Mouse (Mus musculus): ENCODE measurements around the gene Clstn2. TPM values are rescaled to one million over a fixed set of nuclear protein-coding genes. Genes with fewer than 3 reads are reported as not detected.

Gene Clstn2
- polyA plus RNA-seq, 1 experiment from 2014 or later: 0.54 TPM

GRCm38 (mm10) chr9:97698071-97698470 lies 334.9 kb downstream of the Clstn2 start:
- Histone ChIP-seq H3K27me3 (replicated peaks) (no peaks in the 10 kb centered on the region), H3K4me2 (no peak overlapping the region), H3K4me3 (no peak overlapping the region), H3K36me3 (no peaks in the 10 kb centered on the region), H3K9ac (no peak overlapping the region), H3K27ac (no peak overlapping the region), H3K9me3 (replicated peaks) (no peaks in the 10 kb centered on the region), H3K4me1 (no peaks in the 10 kb centered on the region)
- no peak for ATAC-seq
- whole genome bisulfite sequencing (ENCODE audit: insufficient replicate concordance): 80% methylated on average over 10 of the region's 10 CpGs

- no peak for ATAC-seq
- Histone ChIP-seq H3K4me3 (no peak overlapping the region), H3K9me3 (replicated peaks) (no peaks in the 10 kb centered on the region), H3K27me3 (replicated peaks) (no peaks in the 10 kb centered on the region), H3K36me3 (no peaks in the 10 kb centered on the region), H3K4me2 (no peak overlapping the region), H3K4me1 (no peaks in the 10 kb centered on the region), H3K27ac (no peak overlapping the region), H3K9ac (no peak overlapping the region)
- 58% methylated on average over 5 of the region's 5 CpGs for whole genome bisulfite sequencing (ENCODE audit: insufficient replicate concordance)
Observed at GRCm38 (mm10) chr9:97696655-97697235, 336.2 kb downstream of the Clstn2 start.

DNA sequence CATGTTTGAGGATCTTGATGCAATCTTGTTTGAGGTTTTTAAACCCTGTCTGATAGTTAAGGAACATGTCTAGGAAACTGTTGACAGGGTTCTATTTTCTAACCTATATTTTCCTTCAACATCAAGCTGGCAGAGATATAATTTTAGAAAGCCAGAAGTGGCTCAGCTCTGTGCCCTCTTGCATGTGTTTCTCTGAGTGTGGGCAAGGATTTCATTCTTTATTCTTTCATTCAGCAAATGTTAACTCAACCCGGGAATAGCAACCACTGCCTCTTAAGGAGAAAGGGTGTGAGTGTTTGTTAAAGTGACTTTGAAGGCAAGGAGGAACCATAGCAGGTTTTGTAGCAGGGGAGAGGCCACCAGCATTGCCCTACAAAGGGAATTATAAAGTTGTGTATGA lies 337.7 kb downstream of the Clstn2 start:
- no peak overlapping the region for H3K4me2 ChIP-seq
- 66% methylated on average over 1 of the region's 1 CpGs for WGBS (ENCODE audit: insufficient replicate concordance)
- no peaks in the 10 kb centered on the region for H3K9me3 ChIP-seq (replicated peaks)
- H3K27me3 ChIP-seq (replicated peaks): no peaks in the 10 kb centered on the region
- no peaks in the 10 kb centered on the region for H3K36me3 ChIP-seq
- no peaks in the 10 kb centered on the region for H3K4me1 ChIP-seq
- ATAC-seq: no peak
- H3K27ac ChIP-seq: no peak overlapping the region
- no peak overlapping the region for H3K4me3 ChIP-seq
- H3K9ac ChIP-seq: no peak overlapping the region

DNA sequence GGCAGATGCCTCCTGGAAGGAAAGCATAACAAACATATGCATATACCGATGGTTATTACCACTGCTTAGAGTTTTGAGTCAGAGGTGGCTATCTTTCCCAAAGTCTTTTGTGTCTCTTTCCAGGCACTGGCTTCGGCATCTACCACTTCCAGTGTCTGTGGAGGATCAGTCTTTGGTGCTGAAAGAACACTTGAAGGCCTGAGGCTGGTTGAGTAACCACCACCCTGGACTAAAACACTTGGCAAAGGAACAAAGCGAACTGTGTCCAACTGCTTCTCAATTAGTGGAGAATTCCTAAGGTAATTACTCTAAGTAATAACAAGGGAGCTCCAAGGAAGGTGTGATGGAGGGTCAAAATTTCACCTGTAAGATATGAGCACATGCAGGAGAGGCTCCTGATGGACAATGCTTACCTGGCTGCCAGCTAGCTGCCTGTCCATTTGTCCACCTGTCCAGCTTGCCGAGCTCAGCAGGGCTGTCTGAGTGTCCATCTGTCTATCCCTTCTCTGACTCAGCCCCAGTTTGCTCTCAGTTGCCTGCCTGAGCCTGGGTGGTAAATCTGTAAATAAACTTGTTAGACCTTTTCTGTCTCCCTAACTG lies 346.1 kb downstream of the Clstn2 start:
- 67% methylated on average over 4 of the region's 4 CpGs for WGBS (ENCODE audit: insufficient replicate concordance)
- no peaks in the 10 kb centered on the region for H3K9me3 ChIP-seq (replicated peaks)
- H3K4me2 ChIP-seq: no peak overlapping the region
- no peaks in the 10 kb centered on the region for H3K4me1 ChIP-seq
- no peak for ATAC-seq
- no peak overlapping the region for H3K27ac ChIP-seq
- H3K9ac ChIP-seq: no peak overlapping the region
- no peaks in the 10 kb centered on the region for H3K27me3 ChIP-seq (replicated peaks)
- H3K36me3 ChIP-seq: no peaks in the 10 kb centered on the region
- H3K4me3 ChIP-seq: no peak overlapping the region

- Histone ChIP-seq H3K9me3 (replicated peaks) (no peaks in the 10 kb centered on the region), H3K4me2 (no peak overlapping the region), H3K36me3 (no peaks in the 10 kb centered on the region), H3K27me3 (replicated peaks) (no peaks in the 10 kb centered on the region), H3K4me3 (no peak overlapping the region), H3K9ac (no peak overlapping the region), H3K4me1 (no peaks in the 10 kb centered on the region), H3K27ac (no peak overlapping the region)
- 63% methylated on average over 4 of the region's 4 CpGs for WGBS (ENCODE audit: insufficient replicate concordance)
- ATAC-seq: no peak
Observed at GRCm38 (mm10) chr9:97685664-97686063, 347.3 kb downstream of the Clstn2 start.

GRCm38 (mm10) chr9:97679878-97680277 lies 353.1 kb downstream of the Clstn2 start:
- Histone ChIP-seq H3K27ac (no peak overlapping the region), H3K4me1 (no peaks in the 10 kb centered on the region), H3K36me3 (no peaks in the 10 kb centered on the region), H3K9me3 (replicated peaks) (no peaks in the 10 kb centered on the region), H3K27me3 (replicated peaks) (no peaks in the 10 kb centered on the region), H3K9ac (no peak overlapping the region), H3K4me2 (no peak overlapping the region), H3K4me3 (no peak overlapping the region)
- no peak for ATAC-seq

GRCm38 (mm10) chr9:97679106-97679505 lies 353.9 kb downstream of the Clstn2 start:
- Histone ChIP-seq H3K27ac (no peak overlapping the region), H3K9me3 (replicated peaks) (no peaks in the 10 kb centered on the region), H3K4me2 (no peak overlapping the region), H3K27me3 (replicated peaks) (no peaks in the 10 kb centered on the region), H3K4me3 (no peak overlapping the region), H3K36me3 (no peaks in the 10 kb centered on the region), H3K4me1 (no peaks in the 10 kb centered on the region), H3K9ac (no peak overlapping the region)
- no peak for ATAC-seq
- WGBS (ENCODE audit: insufficient replicate concordance): 62% methylated on average over 4 of the region's 4 CpGs

DNA sequence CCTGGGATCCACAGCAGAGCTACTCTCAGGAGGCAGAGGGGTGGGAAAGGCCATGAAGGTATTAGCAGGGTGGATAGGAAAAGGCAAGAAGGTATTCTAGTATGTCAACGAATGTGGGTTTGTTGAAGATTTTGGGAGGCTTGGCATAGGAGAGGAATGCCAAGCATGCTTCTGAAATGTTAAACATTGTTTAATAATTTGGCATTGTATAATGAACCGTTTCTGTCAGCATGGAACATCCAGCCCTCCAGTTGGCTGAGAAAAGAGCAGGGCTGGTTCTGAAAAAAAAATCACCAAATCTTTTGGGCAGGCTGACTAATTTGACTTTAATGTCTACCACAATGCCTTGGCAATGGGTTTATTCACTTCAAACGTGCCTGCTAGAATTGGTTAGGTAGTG lies 355.9 kb downstream of the Clstn2 start:
- ATAC-seq: no peak
- H3K4me3 ChIP-seq: no peak overlapping the region
- 48% methylated on average over 3 of the region's 3 CpGs for WGBS (ENCODE audit: insufficient replicate concordance)
- H3K27me3 ChIP-seq (replicated peaks): no peaks in the 10 kb centered on the region
- no peaks in the 10 kb centered on the region for H3K9me3 ChIP-seq (replicated peaks)
- no peak overlapping the region for H3K9ac ChIP-seq
- H3K4me1 ChIP-seq: no peaks in the 10 kb centered on the region
- no peak overlapping the region for H3K4me2 ChIP-seq
- H3K36me3 ChIP-seq: no peaks in the 10 kb centered on the region
- H3K27ac ChIP-seq: no peak overlapping the region

GRCm38 (mm10) chr9:97672681-97673080 lies 360.3 kb downstream of the Clstn2 start:
- no peaks in the 10 kb centered on the region for H3K36me3 ChIP-seq
- no peak overlapping the region for H3K9ac ChIP-seq
- WGBS (ENCODE audit: insufficient replicate concordance): 52% methylated on average over 5 of the region's 5 CpGs
- no peaks in the 10 kb centered on the region for H3K9me3 ChIP-seq (replicated peaks)
- no peak overlapping the region for H3K4me3 ChIP-seq
- no peak overlapping the region for H3K27ac ChIP-seq
- H3K27me3 ChIP-seq (replicated peaks): no peaks in the 10 kb centered on the region
- H3K4me1 ChIP-seq: no peaks in the 10 kb centered on the region
- H3K4me2 ChIP-seq: no peak overlapping the region
- no peak for ATAC-seq

DNA sequence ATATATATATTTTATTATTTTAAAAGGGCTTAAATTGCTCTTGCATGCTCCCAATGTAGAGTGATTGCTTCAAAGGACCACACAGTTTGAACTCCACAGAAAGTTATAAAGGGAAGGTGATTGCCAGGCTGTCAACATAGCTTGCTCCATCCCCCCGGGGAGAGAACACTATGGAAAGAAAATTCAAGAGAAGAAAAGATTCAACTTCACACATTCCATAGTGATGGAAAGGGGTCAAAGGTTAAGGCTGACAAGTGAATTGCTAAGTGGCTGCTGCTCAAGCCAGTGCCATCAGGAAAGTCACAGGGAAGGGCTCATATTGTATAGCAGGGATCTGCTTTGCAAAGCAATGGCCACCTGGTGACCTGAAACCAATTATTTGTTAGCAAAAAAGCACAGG lies 360.8 kb downstream of the Clstn2 start:
- Histone ChIP-seq H3K36me3 (no peaks in the 10 kb centered on the region), H3K27ac (no peak overlapping the region), H3K4me2 (no peak overlapping the region), H3K9me3 (replicated peaks) (no peaks in the 10 kb centered on the region), H3K9ac (no peak overlapping the region), H3K4me1 (no peaks in the 10 kb centered on the region), H3K4me3 (no peak overlapping the region), H3K27me3 (replicated peaks) (no peaks in the 10 kb centered on the region)
- no peak for ATAC-seq
- WGBS (ENCODE audit: insufficient replicate concordance): 52% methylated on average over 1 of the region's 1 CpGs

DNA sequence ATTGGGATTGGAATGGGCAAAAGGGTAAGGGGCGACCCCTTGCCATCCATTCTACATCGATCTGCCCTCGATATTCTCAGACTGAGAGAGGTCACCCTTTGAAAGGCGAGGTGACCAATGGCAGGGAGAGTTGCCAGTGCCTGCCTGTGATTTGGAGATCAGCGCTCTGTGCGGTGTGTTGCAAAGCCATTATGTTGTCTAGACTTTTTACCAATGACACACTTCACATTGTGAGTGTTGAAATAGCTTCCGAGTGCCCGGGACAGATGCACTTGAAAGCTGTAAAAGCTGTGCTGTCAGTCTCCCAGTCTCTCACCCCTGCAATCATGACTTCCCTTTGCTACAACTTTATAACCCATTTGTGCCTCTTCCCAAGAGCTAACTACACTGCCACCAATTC lies 362.3 kb downstream of the Clstn2 start:
- ATAC-seq: no peak
- no peaks in the 10 kb centered on the region for H3K27me3 ChIP-seq (replicated peaks)
- WGBS (ENCODE audit: insufficient replicate concordance): 73% methylated on average over 8 of the region's 8 CpGs
- H3K27ac ChIP-seq: no peak overlapping the region
- no peaks in the 10 kb centered on the region for H3K4me1 ChIP-seq
- H3K9ac ChIP-seq: no peak overlapping the region
- H3K36me3 ChIP-seq: no peaks in the 10 kb centered on the region
- H3K9me3 ChIP-seq (replicated peaks): no peaks in the 10 kb centered on the region
- no peak overlapping the region for H3K4me2 ChIP-seq
- H3K4me3 ChIP-seq: no peak overlapping the region

DNA sequence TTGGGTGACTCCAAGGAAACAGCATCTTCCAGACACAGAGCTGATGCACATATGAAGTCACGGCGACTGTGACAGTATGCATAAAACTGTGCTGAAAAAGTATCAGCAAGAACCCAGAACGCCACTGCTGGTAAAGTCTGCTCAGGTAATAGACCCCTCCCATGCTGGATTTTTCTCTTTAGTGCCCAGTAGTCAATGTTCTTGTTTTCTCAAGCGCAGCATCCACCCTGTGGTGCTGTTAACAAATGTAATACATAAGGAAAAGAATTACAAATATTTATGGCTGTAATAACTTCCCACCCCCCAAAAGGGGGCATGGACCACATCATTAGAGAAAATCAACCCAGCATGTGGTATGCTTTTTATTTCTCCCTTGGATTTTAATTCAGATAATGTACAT lies 372.0 kb downstream of the Clstn2 start:
- H3K27ac ChIP-seq: no peak overlapping the region
- no peak overlapping the region for H3K4me3 ChIP-seq
- no peaks in the 10 kb centered on the region for H3K36me3 ChIP-seq
- 68% methylated on average over 4 of the region's 4 CpGs for WGBS (ENCODE audit: insufficient replicate concordance)
- no peaks in the 10 kb centered on the region for H3K27me3 ChIP-seq (replicated peaks)
- H3K9ac ChIP-seq: no peak overlapping the region
- H3K9me3 ChIP-seq (replicated peaks): no peaks in the 10 kb centered on the region
- no peak for ATAC-seq
- H3K4me1 ChIP-seq: no peaks in the 10 kb centered on the region
- no peak overlapping the region for H3K4me2 ChIP-seq

- no peak overlapping the region for H3K4me3 ChIP-seq
- no peaks in the 10 kb centered on the region for H3K27me3 ChIP-seq (replicated peaks)
- H3K4me2 ChIP-seq: no peak overlapping the region
- no peaks in the 10 kb centered on the region for H3K9me3 ChIP-seq (replicated peaks)
- H3K4me1 ChIP-seq: no peaks in the 10 kb centered on the region
- no peak overlapping the region for H3K9ac ChIP-seq
- H3K27ac ChIP-seq: no peak overlapping the region
- ATAC-seq: no peak
- H3K36me3 ChIP-seq: no peaks in the 10 kb centered on the region
- 48% methylated on average over 3 of the region's 3 CpGs for WGBS (ENCODE audit: insufficient replicate concordance)
Observed at GRCm38 (mm10) chr9:97658736-97659135, 374.2 kb downstream of the Clstn2 start.

Data from liver, embryonic 12.5 days (tissue).